Mouse (Mus musculus): Measurements from ENCODE around the gene Fcnb.

The Fcnb gene

GRCm38 (mm10) chr2:28084768-28085167 lies at the start of gene Fcnb:
TSS of gene Fcnb (minus strand) at chr2:28084885.
- no peak for DNase-seq (ENCODE audit: extremely low spot score, low spot score)

GRCm38 (mm10) chr2:28133833-28134232 lies 49.1 kb upstream of the Fcnb start:
- no peak for DNase-seq (ENCODE audit: extremely low spot score, low spot score)

- DNase-seq (ENCODE audit: extremely low spot score, low spot score) = no peak
Measured at GRCm38 (mm10) chr2:28132117-28132516, 47.4 kb upstream of the Fcnb start.

GRCm38 (mm10) chr2:28126763-28127438 lies 42.2 kb upstream of the Fcnb start:
- no peak for DNase-seq (ENCODE audit: extremely low spot score, low spot score)

GRCm38 (mm10) chr2:28123910-28124309 lies 39.2 kb upstream of the Fcnb start:
- DNase-seq (ENCODE audit: extremely low spot score, low spot score) = no peak

- DNase-seq (ENCODE audit: extremely low spot score, low spot score) = no peak
Measured at GRCm38 (mm10) chr2:28121309-28121708, 36.6 kb upstream of the Fcnb start.

- DNase-seq (ENCODE audit: extremely low spot score, low spot score) = no peak
Measured at GRCm38 (mm10) chr2:28120342-28120741, 35.7 kb upstream of the Fcnb start.

GRCm38 (mm10) chr2:28118518-28119116 lies 33.9 kb upstream of the Fcnb start:
- no peak for DNase-seq (ENCODE audit: extremely low spot score, low spot score)

GRCm38 (mm10) chr2:28117490-28118308 lies 33.0 kb upstream of the Fcnb start:
- DNase-seq (ENCODE audit: extremely low spot score, low spot score) = peak; percentile 37

GRCm38 (mm10) chr2:28108763-28109162 lies 24.1 kb upstream of the Fcnb start:
- DNase-seq (ENCODE audit: extremely low spot score, low spot score) = no peak

- no peak for DNase-seq (ENCODE audit: extremely low spot score, low spot score)
Measured at GRCm38 (mm10) chr2:28106002-28106401, 21.3 kb upstream of the Fcnb start.

GRCm38 (mm10) chr2:28103653-28104052 lies 19.0 kb upstream of the Fcnb start:
- no peak for DNase-seq (ENCODE audit: extremely low spot score, low spot score)

GRCm38 (mm10) chr2:28101892-28102291 lies 17.2 kb upstream of the Fcnb start:
- DNase-seq (ENCODE audit: extremely low spot score, low spot score) = no peak

GRCm38 (mm10) chr2:28100796-28101483 lies 16.3 kb upstream of the Fcnb start:
- DNase-seq (ENCODE audit: extremely low spot score, low spot score) = no peak

- peak; percentile 38 for DNase-seq (ENCODE audit: extremely low spot score, low spot score)
Measured at GRCm38 (mm10) chr2:28098547-28099505, 14.1 kb upstream of the Fcnb start.

- no peak for DNase-seq (ENCODE audit: extremely low spot score, low spot score)
Measured at GRCm38 (mm10) chr2:28096751-28097309, 12.1 kb upstream of the Fcnb start.

GRCm38 (mm10) chr2:28092099-28092498 lies 7.4 kb upstream of the Fcnb start:
- no peak for DNase-seq (ENCODE audit: extremely low spot score, low spot score)

GRCm38 (mm10) chr2:28091042-28091441 lies 6.4 kb upstream of the Fcnb start:
- DNase-seq (ENCODE audit: extremely low spot score, low spot score) = no peak

- no peak for DNase-seq (ENCODE audit: extremely low spot score, low spot score)
Measured at GRCm38 (mm10) chr2:28090299-28091008, 5.8 kb upstream of the Fcnb start.

- no peak for DNase-seq (ENCODE audit: extremely low spot score, low spot score)
Measured at GRCm38 (mm10) chr2:28089095-28089494, 4.4 kb upstream of the Fcnb start.

All from neural tube, embryonic 10.5 days (tissue).